Mouse (Mus musculus) megakaryocyte, embryonic 14.5 days (primary cell): ENCODE data around the gene Sgcd.

ENCODE experiments used
- FLI1 ChIP-seq: IDR thresholded peaks from 2 replicates; pipeline ENCODE4 v1.6.1; 2012; ENCODE audit warnings: low read length, inconsistent platforms, mixed read lengths
- GATA1 ChIP-seq: IDR thresholded peaks from 3 replicates; pipeline ENCODE4 v1.6.1; 2012; ENCODE audit warnings: mixed read lengths, low read length, inconsistent platforms, borderline replicate concordance

GRCm38 (mm10) chr11:47917616-47918015, 71.2 kb downstream of the Sgcd start:
- no peak for TF ChIP-seq GATA1
- TF ChIP-seq FLI1 = no peak
